In the genomic region with DNA sequence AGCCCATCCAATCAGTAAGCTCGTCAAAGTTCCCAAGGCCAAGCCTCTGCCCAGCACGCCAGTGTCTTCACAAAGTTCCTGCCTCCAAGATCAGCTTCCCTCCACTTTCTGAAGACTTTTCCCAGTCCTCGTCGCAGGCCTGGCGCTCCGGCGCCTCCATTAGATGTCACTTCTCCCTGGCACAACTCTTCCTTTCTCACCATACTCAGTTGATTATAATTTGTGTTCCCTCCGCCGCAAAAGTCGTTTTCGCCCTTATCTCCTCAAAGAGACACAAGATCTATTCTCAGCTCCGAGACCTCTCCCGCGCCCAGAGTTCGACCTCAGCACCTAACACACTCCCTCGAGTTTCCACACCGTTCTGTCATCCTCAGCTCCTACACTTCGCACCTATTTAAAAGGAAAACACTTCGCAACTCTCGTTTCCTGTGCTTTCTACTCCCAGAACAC, we compare ENCODE assay signal across 8 mouse cellular contexts. TPM values are rescaled to one million over a fixed set of nuclear protein-coding genes. Genes with fewer than 3 reads are reported as not detected.
DNase-seq lines count a peak whose midpoint lies in the region; ATAC-seq and TF ChIP-seq lines count a peak whose summit lies in the region.

No protein-coding gene starts in this region.

- no peaks in the 10 kb centered on the region for H3K27me3 ChIP-seq in kidney, adult 2 months (replicated peaks; ENCODE audit: control insufficient read depth, insufficient read depth, low read length)
- no peaks in the 10 kb centered on the region for H3K27me3 ChIP-seq in MEL (ENCODE audit: control insufficient read depth in 1 of 2, insufficient read depth in 2 of 2, low read length in 2 of 2)
- no peaks in the 10 kb centered on the region for H3K27me3 ChIP-seq in embryonic facial prominence, embryonic 12.5 days
- H3K27me3 ChIP-seq in hindbrain, embryonic 15.5 days: no peaks in the 10 kb centered on the region
- H3K27me3 ChIP-seq in liver, postnatal 0 days (ENCODE audit: insufficient read depth, low read length): no peaks in the 10 kb centered on the region
- no peaks in the 10 kb centered on the region for H3K27me3 ChIP-seq in spleen, adult 2 months (ENCODE audit: control insufficient read depth, insufficient read depth, low read length)

- H3K4me2 ChIP-seq in embryonic facial prominence, embryonic 12.5 days (replicated peaks): peak overlapping the region; percentile 94
- H3K4me2 ChIP-seq in hindbrain, embryonic 15.5 days: peak overlapping the region; percentile 92
- peak overlapping the region; percentile 92 for H3K4me2 ChIP-seq in liver, postnatal 0 days (ENCODE audit: low read depth, low read length)

- no peak for DNase-seq in kidney, adult 2 months
- no peak for DNase-seq in kidney, adult 11 months
- peak; percentile 85 for DNase-seq in MEL (ENCODE audit: low read depth, low spot score)
- peak; percentile 57 for DNase-seq in liver, postnatal 0 days
- no peak for DNase-seq in spleen, adult 2 months (ENCODE audit: low read depth in 1 of 2, low spot score in 2 of 2)
- DNase-seq in cerebellum, adult 8-10 months: no peak

- under 1% methylated on average over 20 of the region's 20 CpGs for WGBS in kidney, adult 2 months
- WGBS in embryonic facial prominence, embryonic 12.5 days: under 1% methylated on average over 20 of the region's 20 CpGs
- WGBS in hindbrain, embryonic 15.5 days: 2% methylated on average over 20 of the region's 20 CpGs
- WGBS in liver, postnatal 0 days (ENCODE audit: insufficient replicate concordance): under 1% methylated on average over 20 of the region's 20 CpGs
- 2% methylated on average over 20 of the region's 20 CpGs for WGBS in spleen, adult 2 months

- ATAC-seq in embryonic facial prominence, embryonic 12.5 days (ENCODE audit: insufficient number of reproducible peaks, insufficient read depth, low FRiP score, low TSS enrichment): no peak
- ATAC-seq in hindbrain, embryonic 15.5 days (ENCODE audit: low FRiP score, low read depth): no peak
- no peak for ATAC-seq in liver, postnatal 0 days

- TF ChIP-seq CTCF in kidney, adult 2 months (conservative IDR thresholded peaks at IDR 0.05; ENCODE audit: insufficient read depth, insufficient read length, low read depth, low read length): no peak
- no peak for TF ChIP-seq CTCF in MEL (IDR thresholded peaks at IDR 0.05 in 2 of 3, conservative IDR thresholded peaks at IDR 0.05 in 1 of 3; ENCODE audit: control insufficient read depth in 1 of 3, insufficient read depth in 1 of 3, low read depth in 2 of 3, low read length in 3 of 3, poor library complexity in 1 of 3, severe bottlenecking in 1 of 3)
- TF ChIP-seq CTCF in liver, postnatal 0 days (IDR thresholded peaks at IDR 0.05; ENCODE audit: low read depth): no peak
- no peak for TF ChIP-seq CTCF in spleen, adult 2 months (IDR thresholded peaks at IDR 0.05; ENCODE audit: extremely low read depth, insufficient read depth, insufficient read length, insufficient replicate concordance)

- peak overlapping the region; percentile 73 for H3K27ac ChIP-seq in kidney, adult 2 months (ENCODE audit: insufficient read depth, low read depth, low read length)
- H3K27ac ChIP-seq in MEL (ENCODE audit: control insufficient read depth, low read depth, low read length): peak overlapping the region; percentile 95
- H3K27ac ChIP-seq in embryonic facial prominence, embryonic 12.5 days: peak overlapping the region; percentile 87
- H3K27ac ChIP-seq in hindbrain, embryonic 15.5 days (replicated peaks): peak overlapping the region; percentile 88
- H3K27ac ChIP-seq in liver, postnatal 0 days (ENCODE audit: low read depth): peak overlapping the region; percentile 99
- peak overlapping the region; percentile 83 for H3K27ac ChIP-seq in spleen, adult 2 months (ENCODE audit: insufficient read depth, low read length)

- peak overlapping the region; percentile 77 for H3K4me3 ChIP-seq in kidney, adult 2 months (ENCODE audit: insufficient read depth, low read depth, low read length)
- peak overlapping the region; percentile 76 to 88 for H3K4me3 ChIP-seq in MEL (ENCODE audit: control insufficient read depth in 1 of 2, insufficient read depth in 1 of 2, low read depth in 2 of 2, low read length in 2 of 2)
- H3K4me3 ChIP-seq in embryonic facial prominence, embryonic 12.5 days: peak overlapping the region; percentile 100
- peak overlapping the region; percentile 58 for H3K4me3 ChIP-seq in hindbrain, embryonic 15.5 days
- H3K4me3 ChIP-seq in liver, postnatal 0 days (ENCODE audit: low read depth, low read length): peak overlapping the region; percentile 99
- H3K4me3 ChIP-seq in spleen, adult 2 months (ENCODE audit: extremely low read depth, insufficient read depth, insufficient read length): peak overlapping the region; percentile 88

- no peak for TF ChIP-seq POLR2A in kidney, adult 2 months (IDR thresholded peaks at IDR 0.05; ENCODE audit: low read depth, low read length)
- TF ChIP-seq POLR2A in MEL (IDR thresholded peaks at IDR 0.05; ENCODE audit: control insufficient read depth in 1 of 2, insufficient read depth in 1 of 2, low read depth in 1 of 2, low read length in 2 of 2, poor library complexity in 1 of 2): peak in 1 of 2 experiments; percentile 59; a peak in 2 of 4 replicates
- TF ChIP-seq POLR2A in spleen, adult 2 months (IDR thresholded peaks at IDR 0.05; ENCODE audit: low read depth, low read length): no peak

- TF ChIP-seq EP300 in MEL (IDR thresholded peaks at IDR 0.05; ENCODE audit: low read depth in 1 of 2, low read length in 2 of 2): no peak
- TF ChIP-seq EP300 in liver, postnatal 0 days (IDR thresholded peaks at IDR 0.05; ENCODE audit: low read depth): no peak

- H3K36me3 ChIP-seq in kidney, adult 2 months (ENCODE audit: control insufficient read depth, insufficient read depth, low read length): no peaks in the 10 kb centered on the region
- peaks cover 0 to 24% of the 10 kb centered on the region in 2 experiments; a peak in 2 of 4 replicates for H3K36me3 ChIP-seq in MEL (ENCODE audit: control insufficient read depth in 1 of 2, insufficient read depth in 2 of 2, low read length in 2 of 2)
- H3K36me3 ChIP-seq in embryonic facial prominence, embryonic 12.5 days: no peaks in the 10 kb centered on the region
- H3K36me3 ChIP-seq in hindbrain, embryonic 15.5 days: no peaks in the 10 kb centered on the region
- no peaks in the 10 kb centered on the region for H3K36me3 ChIP-seq in liver, postnatal 0 days (replicated peaks; ENCODE audit: insufficient read depth, low read length)
- no peaks in the 10 kb centered on the region for H3K36me3 ChIP-seq in spleen, adult 2 months (ENCODE audit: control insufficient read depth, insufficient read depth, low read length)

- H3K9me3 ChIP-seq in MEL (replicated peaks; ENCODE audit: insufficient read depth, low read length): no peaks in the 10 kb centered on the region
- H3K9me3 ChIP-seq in embryonic facial prominence, embryonic 12.5 days: no peaks in the 10 kb centered on the region
- no peaks in the 10 kb centered on the region for H3K9me3 ChIP-seq in hindbrain, embryonic 15.5 days
- no peaks in the 10 kb centered on the region for H3K9me3 ChIP-seq in liver, postnatal 0 days (ENCODE audit: low read length)

- H3K79me2 ChIP-seq in MEL (ENCODE audit: control insufficient read depth, insufficient read depth, low read length, poor library complexity): peaks cover 53% of the 10 kb centered on the region

- no peak for TF ChIP-seq RAD21 in MEL (IDR thresholded peaks at IDR 0.05; ENCODE audit: low read depth, low read length)

- peaks cover 14% of the 10 kb centered on the region for H3K4me1 ChIP-seq in kidney, adult 2 months (ENCODE audit: control insufficient read depth, insufficient read depth, low read length)
- H3K4me1 ChIP-seq in MEL (ENCODE audit: control insufficient read depth in 1 of 2, insufficient read depth in 2 of 2, low read length in 2 of 2): peaks cover 9 to 16% of the 10 kb centered on the region in 2 experiments
- H3K4me1 ChIP-seq in embryonic facial prominence, embryonic 12.5 days: peaks cover 22% of the 10 kb centered on the region
- H3K4me1 ChIP-seq in hindbrain, embryonic 15.5 days (replicated peaks): peaks cover 31% of the 10 kb centered on the region
- H3K4me1 ChIP-seq in liver, postnatal 0 days (ENCODE audit: insufficient read depth): peaks cover 39% of the 10 kb centered on the region
- peaks cover 12% of the 10 kb centered on the region; the same call in 1 of the 2 replicates for H3K4me1 ChIP-seq in spleen, adult 2 months (ENCODE audit: control insufficient read depth, insufficient read depth, insufficient read length)

- H3K9ac ChIP-seq in MEL (ENCODE audit: control insufficient read depth, low read depth, low read length, poor library complexity, severe bottlenecking): peak overlapping the region; percentile 96
- peak overlapping the region; percentile 99 for H3K9ac ChIP-seq in embryonic facial prominence, embryonic 12.5 days
- H3K9ac ChIP-seq in hindbrain, embryonic 15.5 days: peak overlapping the region; percentile 67
- peak overlapping the region; percentile 100 for H3K9ac ChIP-seq in liver, postnatal 0 days (replicated peaks)

RNA-seq across cellular contexts. Expression of a gene that starts 0.9 kb away (rescaled TPM):
- 162 and 189 TPM in 2 replicates for polyA plus RNA-seq in kidney, adult 2 months (2012; rRNA removed)
- 66.5 and 72.5 TPM in 2 replicates for total RNA-seq in MEL (2012; rRNA removed)
- polyA plus RNA-seq in MEL (2012; ENCODE audit: insufficient read depth in 1 of 2, insufficient read length in 2 of 2, low read depth in 1 of 2, low replicate concordance in 2 of 2, missing spikeins in 1 of 2): 100 to 1,000 TPM in 1 of 2 experiments, not detected in 1; 108 TPM
- polyA plus RNA-seq in embryonic facial prominence, embryonic 12.5 days (2016; fragmentation: Nextera tagmentation; extraction: Ambion mirVana): 17.9 and 18.9 TPM in 2 replicates
- 10.0 and 12.0 TPM in 2 replicates for polyA plus RNA-seq in hindbrain, embryonic 15.5 days (2015; fragmentation: Nextera tagmentation; extraction: Ambion mirVana)
- 23.8 and 24.7 TPM in 2 replicates for polyA plus RNA-seq in liver, postnatal 0 days (2015; fragmentation: Nextera tagmentation; extraction: Ambion mirVana)
- 63.8 and 64.6 TPM in 2 replicates for polyA plus RNA-seq in spleen, adult 2 months (2012; rRNA removed)

RNA-seq across cellular contexts. Expression of a gene that starts 18.4 kb away (rescaled TPM):
- polyA plus RNA-seq in kidney, adult 2 months (2012; rRNA removed): 55.8 and 61.2 TPM in 2 replicates
- total RNA-seq in MEL (2012; rRNA removed): 217 and 219 TPM in 2 replicates
- 100 to 1,000 TPM in 1 of 2 experiments, not detected in 1; 227 TPM for polyA plus RNA-seq in MEL (2012; ENCODE audit: insufficient read depth in 1 of 2, insufficient read length in 2 of 2, low read depth in 1 of 2, low replicate concordance in 2 of 2, missing spikeins in 1 of 2)
- polyA plus RNA-seq in embryonic facial prominence, embryonic 12.5 days (2016; fragmentation: Nextera tagmentation; extraction: Ambion mirVana): 348 and 358 TPM in 2 replicates
- 216 and 230 TPM in 2 replicates for polyA plus RNA-seq in hindbrain, embryonic 15.5 days (2015; fragmentation: Nextera tagmentation; extraction: Ambion mirVana)
- 96.2 and 99.0 TPM in 2 replicates for polyA plus RNA-seq in liver, postnatal 0 days (2015; fragmentation: Nextera tagmentation; extraction: Ambion mirVana)
- polyA plus RNA-seq in spleen, adult 2 months (2012; rRNA removed): 63.5 and 104 TPM in 2 replicates

RNA-seq across cellular contexts. Expression of a gene that starts 36.7 kb away (rescaled TPM):
- polyA plus RNA-seq in kidney, adult 2 months (2012; rRNA removed): 8.0 and 9.6 TPM in 2 replicates
- 23.1 and 25.9 TPM in 2 replicates for total RNA-seq in MEL (2012; rRNA removed)
- polyA plus RNA-seq in MEL (2012; ENCODE audit: insufficient read depth in 1 of 2, insufficient read length in 2 of 2, low read depth in 1 of 2, low replicate concordance in 2 of 2, missing spikeins in 1 of 2): 10 to 100 TPM in 1 of 2 experiments, not detected in 1; 43.6 TPM
- polyA plus RNA-seq in embryonic facial prominence, embryonic 12.5 days (2016; fragmentation: Nextera tagmentation; extraction: Ambion mirVana): 9.2 and 10.1 TPM in 2 replicates
- polyA plus RNA-seq in hindbrain, embryonic 15.5 days (2015; fragmentation: Nextera tagmentation; extraction: Ambion mirVana): 6.4 and 7.6 TPM in 2 replicates
- polyA plus RNA-seq in liver, postnatal 0 days (2015; fragmentation: Nextera tagmentation; extraction: Ambion mirVana): 1.6 and 2.2 TPM in 2 replicates
- polyA plus RNA-seq in spleen, adult 2 months (2012; rRNA removed): 2.5 and 3.4 TPM in 2 replicates

Comparison
In these comparisons a context has a peak if more than half of its experiments do, and no peak if none do; other contexts are left out.
1. DNase-seq: peak in MEL (single experiment) and liver, postnatal 0 days (single experiment); none in kidney, adult 2 months (single experiment), kidney, adult 11 months (single experiment), spleen, adult 2 months (0 of 2) and cerebellum, adult 8-10 months (single experiment).
2. Peak in every context shown above with its lines, with median percentiles within 50 percentile points of each other: H3K27ac ChIP-seq, H3K4me3 ChIP-seq, H3K9ac ChIP-seq and H3K4me2 ChIP-seq.